Mouse (Mus musculus) frontal cortex, postnatal 10 days (tissue): ENCODE measurements around the gene Nelfe.
"Not testable (repeated sequence)": the region's sequence is repeated elsewhere in the genome, so short reads cannot be mapped to it uniquely, and the experiment has no call there.

Source experiments
- DNase-seq, 2 experiments: peaks; one replicate each; pipeline ENCODE4 v3.0.0; 2022; ENCODE audit warnings: low spot score in 2 of 2, mixed read lengths in 1 of 2

The Nelfe gene

GRCm38 (mm10) chr17:34893072-34893824 is 43.1 kb downstream of the Nelfe start:
- no peak for DNase-seq

- peak; percentile 85 to 94 for DNase-seq
Observed at GRCm38 (mm10) chr17:34894074-34894597, 43.9 kb downstream of the Nelfe start.

- peak in 1 of 2 experiments; percentile 60 for DNase-seq
Observed at GRCm38 (mm10) chr17:34894801-34895530, 44.8 kb downstream of the Nelfe start.

GRCm38 (mm10) chr17:34895724-34896123 is 45.5 kb downstream of the Nelfe start:
- DNase-seq, result no peak

GRCm38 (mm10) chr17:34896366-34896765 is 46.2 kb downstream of the Nelfe start:
- DNase-seq, result no peak

- DNase-seq, result no peak
Observed at GRCm38 (mm10) chr17:34897373-34898159, 47.4 kb downstream of the Nelfe start.

GRCm38 (mm10) chr17:34898160-34898586 is 48.0 kb downstream of the Nelfe start, which contains the start of the genes C2 and Ehmt2:
Gene C2, minus strand, starts transcription at chr17:34898265.
Gene Ehmt2, plus strand, starts transcription at chr17:34898469.
- DNase-seq, result peak; percentile 65 to 83

- no peak for DNase-seq
Observed at GRCm38 (mm10) chr17:34898706-34899052, 48.5 kb downstream of the Nelfe start.

- peak in 1 of 2 experiments; percentile 47 for DNase-seq
Observed at GRCm38 (mm10) chr17:34899053-34899889, 49.1 kb downstream of the Nelfe start.

- DNase-seq, result no peak
Observed at GRCm38 (mm10) chr17:34899890-34900243, 49.7 kb downstream of the Nelfe start.

- DNase-seq, result not testable (repeated sequence)
Observed at GRCm38 (mm10) chr17:34900826-34901225, 50.6 kb downstream of the Nelfe start.

- not testable (repeated sequence) for DNase-seq
Observed at GRCm38 (mm10) chr17:34901948-34902347, 51.8 kb downstream of the Nelfe start.

GRCm38 (mm10) chr17:34902895-34903294 is 52.7 kb downstream of the Nelfe start:
- no peak for DNase-seq
